Mouse (Mus musculus) embryonic facial prominence, embryonic 10.5 days (tissue): Measurements from ENCODE around the gene Irf2. TPM values are rescaled to one million over a fixed set of nuclear protein-coding genes. Genes with fewer than 3 reads are reported as not detected.

Experiments used
- DNase-seq: peaks from one replicate; pipeline ENCODE4 v3.0.0-alpha.2; 2017; ENCODE audit warnings: low spot score
- H3K27ac ChIP-seq: fragments of 300-500 bp; sonication (generic); replicated peaks from 2 replicates; pipeline ENCODE4 v1.5.1; 2016; ENCODE audit warnings: mild to moderate bottlenecking
- H3K27me3 ChIP-seq: fragments of 300-500 bp; sonication (generic); replicated peaks from 2 replicates; pipeline ENCODE4 v1.6.1; 2016; ENCODE audit warnings: low read depth, mild to moderate bottlenecking; ENCODE audit not compliant: poor library complexity, severe bottlenecking
- H3K36me3 ChIP-seq: fragments of 300-500 bp; sonication (generic); replicated peaks from 2 replicates; pipeline ENCODE4 v1.6.1; 2016; ENCODE audit warnings: mild to moderate bottlenecking, moderate library complexity
- H3K4me1 ChIP-seq: fragments of 300-500 bp; sonication (generic); 2 replicates; pipeline ENCODE4 v1.6.1; 2016
- H3K4me3 ChIP-seq: fragments of 300-500 bp; sonication (generic); 2 replicates; pipeline ENCODE4 v1.5.1; 2016; ENCODE audit warnings: mild to moderate bottlenecking, moderate library complexity
- H3K9me3 ChIP-seq: fragments of 300-500 bp; sonication (generic); 2 replicates; pipeline ENCODE4 v1.6.1; 2016; ENCODE audit warnings: mild to moderate bottlenecking
- WGBS: fragments of 180-500 bp; shearing (Covaris S2); methylation state at CpG from one replicate; pipeline ENCODE4 v1.1.7; 2016; 5-methylcytosine and 5-hydroxymethylcytosine counted together
- polyA plus RNA-seq: library from polyadenylated mRNA; unstranded; fragments of >200 nt; fragmentation: Nextera tagmentation; extraction: Ambion mirVana; gene quantifications from 2 replicates; pipeline ENCODE4 v1.2.1, GENCODE M21; 2016

Gene Irf2
- polyA plus RNA-seq, 1 experiment from 2014 or later = 9.7 TPM

DNA sequence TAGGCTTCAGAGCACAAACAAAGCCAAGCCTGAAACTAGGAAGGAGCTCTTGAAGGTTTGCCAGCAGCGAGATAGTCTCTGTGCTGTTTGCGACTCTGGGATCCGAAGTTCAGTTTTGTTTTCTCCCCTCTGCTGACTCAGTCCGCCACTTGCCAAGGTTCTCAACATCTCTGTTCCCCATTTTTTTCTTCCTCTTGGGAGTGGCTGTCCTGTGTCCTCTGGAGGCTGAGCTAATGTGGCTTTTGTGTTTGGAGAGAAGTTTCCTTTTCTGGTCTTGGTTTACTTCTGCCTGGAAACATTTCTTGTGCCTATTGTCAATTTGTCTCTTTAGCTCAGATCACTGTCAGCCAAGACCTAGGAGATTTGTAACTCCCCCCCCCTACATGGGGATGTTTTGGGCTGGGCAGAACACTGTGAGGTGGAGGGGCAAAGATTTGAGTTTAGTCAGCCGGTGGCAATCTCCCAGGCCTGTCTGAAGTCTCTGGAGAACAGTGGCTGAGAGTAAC is 103.2 kb downstream of the Irf2 start:
- Histone ChIP-seq H3K4me1 (peaks cover 6% of the 10 kb centered on the region; the same call in 1 of the 2 replicates), H3K9me3 (no peaks in the 10 kb centered on the region), H3K36me3 (peaks cover 46% of the 10 kb centered on the region), H3K27ac (no peak overlapping the region), H3K27me3 (no peaks in the 10 kb centered on the region), H3K4me3 (no peak overlapping the region)
- DNase-seq = no peak
- WGBS = 78% methylated on average over 5 of the region's 5 CpGs

- 86% methylated on average over 4 of the region's 4 CpGs for WGBS
- Histone ChIP-seq H3K4me1 (peaks cover 9% of the 10 kb centered on the region), H3K36me3 (peaks cover 38% of the 10 kb centered on the region), H3K27ac (no peak overlapping the region), H3K9me3 (no peaks in the 10 kb centered on the region), H3K4me3 (no peak overlapping the region), H3K27me3 (no peaks in the 10 kb centered on the region)
- no peak for DNase-seq
Measured at GRCm38 (mm10) chr8:46843855-46844254, 104.3 kb downstream of the Irf2 start.

DNA sequence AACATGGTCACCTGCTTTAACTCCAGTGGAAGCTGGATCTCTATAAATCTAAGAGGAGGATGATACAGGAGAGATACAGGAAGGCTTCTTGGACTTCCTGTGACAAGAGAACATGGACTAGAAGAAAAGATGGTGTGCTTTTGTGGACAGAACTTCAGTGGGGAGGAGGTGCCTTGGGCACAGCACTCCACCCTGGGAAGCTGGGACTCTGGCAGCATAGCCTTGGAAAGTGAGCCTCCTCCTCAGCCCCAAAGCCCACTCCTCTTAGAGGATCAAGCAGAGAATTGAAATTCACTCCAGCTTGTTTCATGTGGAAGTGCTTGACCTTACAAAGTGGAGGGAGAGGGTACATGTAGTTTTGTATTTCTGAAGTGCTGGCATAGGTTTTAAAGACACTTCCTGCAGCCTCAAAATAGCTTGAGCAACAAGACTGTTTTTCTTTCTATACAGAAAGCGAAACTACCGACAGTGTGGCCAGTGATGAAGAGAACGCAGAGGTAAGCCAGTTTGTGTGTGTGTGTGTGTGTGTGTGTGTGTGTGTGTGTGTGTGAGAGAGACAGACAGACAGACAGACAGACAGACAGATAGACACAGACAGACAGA is 104.9 kb downstream of the Irf2 start:
- Histone ChIP-seq H3K9me3 (no peaks in the 10 kb centered on the region), H3K4me3 (no peak overlapping the region), H3K27ac (no peak overlapping the region; the same call in 1 of the 2 replicates), H3K27me3 (no peaks in the 10 kb centered on the region), H3K4me1 (peaks cover 11% of the 10 kb centered on the region), H3K36me3 (peaks cover 31% of the 10 kb centered on the region)
- WGBS = 88% methylated on average over 3 of the region's 3 CpGs
- no peak for DNase-seq

- 72% methylated on average over 7 of the region's 7 CpGs for WGBS
- H3K27ac ChIP-seq = peak overlapping the region; percentile 5; the same call in 1 of the 2 replicates
- H3K27me3 ChIP-seq = no peaks in the 10 kb centered on the region
- peak; percentile 20 for DNase-seq
- no peaks in the 10 kb centered on the region for H3K9me3 ChIP-seq
- no peak overlapping the region for H3K4me3 ChIP-seq
- peaks cover 16% of the 10 kb centered on the region for H3K4me1 ChIP-seq
- peaks cover 25% of the 10 kb centered on the region for H3K36me3 ChIP-seq
Measured at GRCm38 (mm10) chr8:46844974-46845774, 105.6 kb downstream of the Irf2 start.

GRCm38 (mm10) chr8:46845891-46846290 is 106.4 kb downstream of the Irf2 start:
- WGBS = 81% methylated on average over 9 of the region's 9 CpGs
- H3K27ac ChIP-seq = peak overlapping the region; percentile 5; the same call in 1 of the 2 replicates

DNA sequence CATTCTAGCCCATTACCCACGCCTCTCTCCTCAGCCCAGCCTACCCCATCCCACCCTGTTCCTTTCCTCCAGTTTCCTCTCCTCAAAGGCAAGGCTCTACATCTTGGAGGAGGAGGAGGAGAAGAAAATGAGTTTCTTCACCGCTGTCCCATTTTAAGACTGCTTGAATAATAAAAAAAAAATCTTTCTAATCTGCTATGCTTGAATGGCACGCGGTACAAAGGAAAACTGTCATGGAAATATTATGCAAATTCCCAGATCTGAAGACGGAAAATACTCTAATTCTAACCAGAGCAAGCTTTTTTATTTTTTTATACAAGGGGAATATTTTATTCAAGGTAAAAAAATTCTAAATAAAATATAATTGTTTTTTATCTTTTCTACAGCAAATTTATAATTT is 107.4 kb downstream of the Irf2 start:
- H3K4me1 ChIP-seq = peaks cover 20% of the 10 kb centered on the region
- peaks cover 22% of the 10 kb centered on the region for H3K36me3 ChIP-seq
- no peak for DNase-seq
- H3K27ac ChIP-seq = no peak overlapping the region
- no peaks in the 10 kb centered on the region for H3K27me3 ChIP-seq
- no peaks in the 10 kb centered on the region for H3K9me3 ChIP-seq
- 94% methylated on average over 5 of the region's 5 CpGs for WGBS
- no peak overlapping the region for H3K4me3 ChIP-seq

More at GRCm38 (mm10) chr8:46845891-46846290, 106.4 kb downstream of the Irf2 start:
- peaks cover 22% of the 10 kb centered on the region for H3K36me3 ChIP-seq
- no peak for DNase-seq
- H3K27me3 ChIP-seq = no peaks in the 10 kb centered on the region
- no peak overlapping the region for H3K4me3 ChIP-seq
- peaks cover 20% of the 10 kb centered on the region for H3K4me1 ChIP-seq
- H3K9me3 ChIP-seq = no peaks in the 10 kb centered on the region

- Histone ChIP-seq H3K4me1 (peaks cover 17% of the 10 kb centered on the region), H3K27ac (no peak overlapping the region), H3K27me3 (no peaks in the 10 kb centered on the region), H3K36me3 (peaks cover 22% of the 10 kb centered on the region), H3K9me3 (no peaks in the 10 kb centered on the region), H3K4me3 (no peak overlapping the region)
- no peak for DNase-seq
- WGBS = 93% methylated on average over 6 of the region's 6 CpGs
Measured at GRCm38 (mm10) chr8:46848011-46848641, 108.6 kb downstream of the Irf2 start.

DNA sequence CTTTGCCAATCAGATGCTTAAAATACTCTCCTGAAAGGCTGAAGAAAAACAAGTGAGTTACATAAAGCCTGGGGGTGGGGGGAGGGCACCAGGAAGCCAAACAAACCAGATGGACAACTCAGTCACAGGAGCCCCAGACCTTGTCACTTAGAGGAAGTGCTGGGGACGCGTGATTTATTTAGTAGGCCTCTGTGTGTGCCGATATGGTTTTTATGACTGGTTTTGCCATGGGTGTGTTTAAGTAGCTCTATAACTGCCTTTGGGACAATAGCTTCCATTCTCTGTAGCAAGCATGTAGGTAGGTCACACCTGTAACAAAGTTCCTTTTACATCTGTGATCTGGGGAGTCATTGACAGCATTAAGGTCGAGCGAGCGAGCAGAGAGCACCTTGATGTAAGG is 109.4 kb downstream of the Irf2 start:
- DNase-seq = no peak
- Histone ChIP-seq H3K27me3 (no peaks in the 10 kb centered on the region), H3K27ac (no peak overlapping the region), H3K9me3 (no peaks in the 10 kb centered on the region), H3K4me1 (peaks cover 15% of the 10 kb centered on the region), H3K36me3 (peaks cover 22% of the 10 kb centered on the region), H3K4me3 (no peak overlapping the region)
- 67% methylated on average over 6 of the region's 6 CpGs for WGBS

- H3K4me1 ChIP-seq = peaks cover 14% of the 10 kb centered on the region
- no peaks in the 10 kb centered on the region for H3K9me3 ChIP-seq
- DNase-seq = no peak
- 28% methylated on average over 2 of the region's 2 CpGs for WGBS
- no peak overlapping the region for H3K27ac ChIP-seq
- H3K27me3 ChIP-seq = no peaks in the 10 kb centered on the region
- peaks cover 22% of the 10 kb centered on the region for H3K36me3 ChIP-seq
- no peak overlapping the region for H3K4me3 ChIP-seq
Measured at GRCm38 (mm10) chr8:46849458-46849857, 109.9 kb downstream of the Irf2 start.

DNA sequence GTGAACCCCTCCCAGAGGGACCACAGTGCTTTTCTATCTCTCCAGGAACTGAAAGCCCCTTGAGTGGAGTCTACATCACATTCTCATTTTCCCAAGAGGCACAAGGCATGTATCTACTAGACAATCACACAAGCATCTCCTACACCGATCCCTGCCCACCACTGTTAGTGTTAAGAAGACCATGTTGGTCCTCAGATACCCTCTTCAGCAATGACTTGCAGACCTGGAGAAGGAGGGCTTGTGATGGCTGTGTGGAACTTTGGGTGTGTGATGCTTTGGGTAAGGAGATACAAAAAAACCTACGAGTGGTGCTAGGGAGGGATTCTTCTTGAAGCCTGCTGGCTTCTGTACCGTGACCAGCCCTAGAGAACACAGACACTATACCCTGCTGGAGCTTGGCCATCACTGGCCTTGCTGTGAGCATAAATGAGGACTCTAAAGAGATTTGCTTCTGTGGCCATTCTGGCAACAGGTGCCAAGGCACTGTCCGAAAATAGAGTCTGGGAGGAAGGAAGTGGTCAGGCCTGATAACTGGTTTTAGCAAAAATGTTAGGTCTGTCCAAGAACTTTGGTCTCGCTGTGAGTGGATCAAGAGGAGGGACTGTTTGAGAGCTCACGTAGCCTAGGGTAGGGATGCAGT is 110.8 kb downstream of the Irf2 start:
- peaks cover 14% of the 10 kb centered on the region for H3K4me1 ChIP-seq
- H3K27me3 ChIP-seq = no peaks in the 10 kb centered on the region
- 0 out of 2 replicates have a peak overlapping the region, but pooled peaks have one; percentile 24 for H3K27ac ChIP-seq
- no peak for DNase-seq
- H3K36me3 ChIP-seq = peaks cover 22% of the 10 kb centered on the region
- H3K4me3 ChIP-seq = no peak overlapping the region
- 87% methylated on average over 6 of the region's 6 CpGs for WGBS
- H3K9me3 ChIP-seq = no peaks in the 10 kb centered on the region

DNA sequence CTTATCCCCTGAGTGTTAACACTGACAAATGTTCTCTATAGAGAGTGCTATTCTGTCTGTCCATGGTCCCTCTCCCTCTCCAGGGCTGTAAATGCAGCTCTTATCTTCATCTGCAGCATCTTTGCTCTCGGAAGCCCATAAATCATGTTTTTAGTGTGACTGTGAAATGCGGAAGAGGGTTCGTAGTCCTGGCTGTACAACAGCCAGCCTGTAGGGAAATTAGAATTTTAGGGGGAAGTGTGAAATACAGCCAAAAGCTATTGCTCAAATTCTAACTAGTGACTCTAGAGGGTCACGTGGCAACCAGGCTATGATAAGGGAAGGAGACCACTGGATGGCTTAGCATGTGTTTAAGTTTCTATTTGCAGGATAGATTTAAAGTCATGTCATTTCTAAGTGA is 112.0 kb downstream of the Irf2 start:
- no peak overlapping the region for H3K4me3 ChIP-seq
- no peak overlapping the region for H3K27ac ChIP-seq
- peaks cover 14% of the 10 kb centered on the region for H3K4me1 ChIP-seq
- WGBS = 90% methylated on average over 4 of the region's 4 CpGs
- no peaks in the 10 kb centered on the region for H3K27me3 ChIP-seq
- H3K36me3 ChIP-seq = peaks cover 11% of the 10 kb centered on the region
- DNase-seq = no peak
- H3K9me3 ChIP-seq = no peaks in the 10 kb centered on the region

DNA sequence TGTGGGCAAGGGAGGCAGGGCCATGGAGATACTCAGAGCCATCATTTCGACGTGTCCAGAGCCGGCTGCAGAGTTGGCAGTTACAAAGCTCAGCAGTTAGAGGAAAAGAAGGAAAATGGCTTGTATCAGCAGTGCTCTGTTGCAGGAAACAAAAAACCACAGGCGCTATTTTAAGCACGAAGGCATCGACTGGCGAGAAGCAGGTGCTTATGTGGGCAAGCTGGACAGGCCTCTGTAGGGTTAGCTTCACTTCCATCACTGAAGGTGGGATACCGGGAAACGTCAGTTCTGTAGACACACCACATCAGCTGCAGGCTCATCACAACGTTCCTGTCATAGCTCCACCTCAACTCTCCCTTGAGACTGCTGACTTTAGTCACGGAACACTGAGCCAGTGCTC is 112.8 kb downstream of the Irf2 start:
- no peaks in the 10 kb centered on the region for H3K9me3 ChIP-seq
- H3K4me1 ChIP-seq = peaks cover 14% of the 10 kb centered on the region
- H3K36me3 ChIP-seq = peaks cover 6% of the 10 kb centered on the region
- H3K27me3 ChIP-seq = no peaks in the 10 kb centered on the region
- H3K27ac ChIP-seq = no peak overlapping the region
- whole genome bisulfite sequencing = 83% methylated on average over 11 of the region's 11 CpGs
- DNase-seq = no peak
- no peak overlapping the region for H3K4me3 ChIP-seq
